Comparison of ENCODE assay signal across 7 mouse cellular contexts in the genomic region with DNA sequence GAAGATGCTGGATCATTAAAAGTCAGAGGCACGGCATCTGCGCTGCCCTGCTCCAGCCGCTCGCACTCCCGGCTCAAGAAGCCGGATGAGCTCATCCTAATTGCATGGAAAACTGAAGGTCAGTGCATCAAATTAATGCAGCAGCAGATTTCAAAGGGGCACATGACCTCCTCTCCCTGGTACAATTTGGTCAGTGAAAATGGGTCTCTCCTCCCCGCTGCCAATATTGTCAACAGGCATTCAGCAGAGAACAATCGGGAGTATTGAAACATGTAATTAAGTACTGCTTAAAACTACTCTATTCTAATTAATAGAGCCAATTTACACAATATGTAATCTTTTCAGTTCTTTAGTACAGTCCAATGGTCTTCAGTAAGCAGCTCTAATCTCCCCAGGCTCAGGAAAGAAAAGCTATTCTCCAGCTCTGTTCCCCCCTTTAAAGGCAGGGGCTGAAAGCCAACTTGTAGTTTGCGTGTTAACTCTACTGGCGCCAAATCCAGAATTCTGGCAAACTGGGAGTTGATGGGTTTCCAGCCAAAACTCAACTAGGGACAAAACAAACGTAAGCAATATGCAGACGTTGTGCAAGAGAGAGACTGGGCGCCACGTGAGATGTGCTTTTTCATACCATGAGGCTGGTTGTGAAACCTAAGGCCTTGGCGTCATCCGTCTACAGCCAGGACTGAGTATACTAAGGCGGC.
DNase-seq lines count a peak whose midpoint lies in the region; ATAC-seq and TF ChIP-seq lines count a peak whose summit lies in the region.

No protein-coding gene starts in this region.

- no peak for TF ChIP-seq POLR2A in brain, embryonic 14.5 days (IDR thresholded peaks at IDR 0.05; ENCODE audit: borderline replicate concordance, extremely low read depth, insufficient read depth, insufficient read length, poor library complexity, severe bottlenecking)

- ATAC-seq in erythroblast, adult 5-6 weeks (replicated peaks; ENCODE audit: low FRiP score, poor library complexity, severe bottlenecking) = no peak

- intact Hi-C loops in heart, postnatal 25 days (cut with DNase I) = no loop called here

- no peak for TF ChIP-seq CTCF in brain, embryonic 14.5 days (IDR thresholded peaks at IDR 0.05; ENCODE audit: borderline replicate concordance, extremely low read depth, insufficient read depth, insufficient read length)

- DNase-seq in adrenal gland, adult 8-10 months = peak; percentile 36
- DNase-seq in brain, embryonic 14.5 days (ENCODE audit: low read depth) = peak; percentile 95
- DNase-seq in heart, postnatal 25 days (ENCODE audit: low spot score) = peak; percentile 33
- peak; percentile 86 for DNase-seq in lung, postnatal 25 days (ENCODE audit: low spot score)
- DNase-seq in spleen, postnatal 10 days (ENCODE audit: low spot score in 2 of 2) = no peak
- no peak for DNase-seq in kidney, adult 18-20 months

Comparison
In these comparisons a context has a peak if more than half of its experiments do, and no peak if none do; other contexts are left out.
1. DNase-seq: peak in adrenal gland, adult 8-10 months (single experiment), brain, embryonic 14.5 days (single experiment), heart, postnatal 25 days (single experiment) and lung, postnatal 25 days (single experiment); none in spleen, postnatal 10 days (0 of 2) and kidney, adult 18-20 months (single experiment).